Mouse (Mus musculus) heart, embryonic 14.5 days (tissue): ENCODE results near the gene Ptpn20. TPM values are rescaled to one million over a fixed set of nuclear protein-coding genes. Genes with fewer than 3 reads are reported as not detected.

Experiments used
- polyA plus RNA-seq: library from polyadenylated mRNA; unstranded; fragments of >200 nt; fragmentation: Nextera tagmentation; extraction: Ambion mirVana; gene quantifications from 2 replicates; pipeline ENCODE4 v1.2.1, GENCODE M21; 2014

Gene Ptpn20
- polyA plus RNA-seq, 1 experiment from 2014 or later, result 0.16 TPM

Other genes starting within 250 kb of the Ptpn20 start
- gene Mapk8, start 142.0 kb upstream of the Ptpn20 start, polyA plus RNA-seq, result 13.1 and 13.5 TPM in 2 replicates
- gene Frmpd2, start 117.5 kb upstream of the Ptpn20 start, polyA plus RNA-seq, result 0.05 TPM in 1 of 2 replicates, not detected in the other